Mouse (Mus musculus) E14TG2a.4 (cell line): ENCODE results near the gene E2f2.

Source experiments
- CTCF ChIP-seq: conservative IDR thresholded peaks from 2 replicates; pipeline ENCODE4 v1.5.1; 2014; ENCODE audit warnings: low read length
- NANOG ChIP-seq: IDR thresholded peaks from 2 replicates; pipeline ENCODE4 v1.6.1; 2014; ENCODE audit warnings: borderline replicate concordance, low read length, mixed read lengths
- POU5F1 ChIP-seq: IDR thresholded peaks from 2 replicates; pipeline ENCODE4 v1.6.1; 2014; ENCODE audit warnings: low read length, borderline replicate concordance

DNA sequence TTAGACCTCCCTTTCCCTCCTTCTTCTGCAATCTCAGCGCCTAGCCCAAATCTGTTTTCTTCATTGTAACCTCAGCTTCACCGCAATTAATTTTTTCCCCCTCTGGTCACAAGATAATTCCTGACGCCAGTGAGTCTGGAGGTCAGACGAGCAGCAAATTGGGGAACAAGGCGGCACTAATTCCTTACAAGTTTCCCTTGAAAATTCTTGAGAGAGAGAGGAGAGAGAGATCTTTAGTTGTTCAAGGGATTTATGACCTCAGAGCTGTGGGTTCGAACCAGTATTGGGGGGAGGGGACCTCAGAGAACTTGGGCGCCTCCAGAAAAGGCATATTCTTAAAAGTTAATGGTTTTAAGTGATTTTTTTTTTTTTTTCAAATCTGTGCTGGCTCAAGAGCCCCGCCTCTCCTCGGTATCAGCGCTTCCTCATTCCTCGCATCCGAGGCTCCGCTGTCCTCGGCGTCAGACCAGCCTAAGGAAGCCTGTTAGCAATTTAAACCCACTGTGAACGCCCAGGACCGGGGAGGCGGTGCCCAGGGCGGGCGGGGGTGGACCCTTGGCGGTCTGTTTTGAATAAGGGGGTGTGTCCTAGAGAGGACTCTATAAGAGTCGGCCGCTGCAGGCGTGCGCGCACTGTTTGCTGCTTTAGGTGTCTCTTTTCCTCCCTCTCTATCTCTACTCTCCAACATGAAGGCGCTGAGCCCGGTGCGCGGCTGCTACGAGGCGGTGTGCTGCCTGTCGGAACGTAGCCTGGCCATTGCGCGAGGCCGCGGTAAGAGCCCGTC, 28.8 kb upstream of the E2f2 start, which contains the start of gene Id3:
- TF ChIP-seq CTCF (no peak), NANOG (no peak), POU5F1 (no peak)
